Mouse (Mus musculus) heart, embryonic 14.5 days (tissue): ENCODE data around the gene Themis. TPM values are rescaled to one million over a fixed set of nuclear protein-coding genes. Genes with fewer than 3 reads are reported as not detected.
A peak's percentile ranks its signal among the peaks of the same experiment; 100 is the strongest.

Source experiments
- ATAC-seq: fragments of 200-750 bp; cut with Nextera tagmentation; 2 replicates; pipeline ENCODE4 v1.8.0; 2017; ENCODE audit warnings: low read depth, moderate TSS enrichment; ENCODE audit not compliant: insufficient number of reproducible peaks, insufficient read depth, low FRiP score
- H3K27ac ChIP-seq, 2 experiments: fragments of 200-500 bp in 1 of 2; fragments of 300-500 bp in 1 of 2; sonication (generic) in 1 of 2; replicated peaks in 1 of 2; 2 replicates each; pipeline ENCODE4 v1.5.1; 2012 to 2014; ENCODE audit warnings: low read depth in 2 of 2, low read length in 2 of 2, control low read depth in 1 of 2, mild to moderate bottlenecking in 1 of 2, mixed read lengths in 1 of 2; ENCODE audit not compliant: control insufficient read depth in 1 of 2, insufficient read depth in 1 of 2
- H3K27me3 ChIP-seq: fragments of 300-500 bp; sonication (generic); 2 replicates; pipeline ENCODE4 v1.6.1; 2014; ENCODE audit warnings: mild to moderate bottlenecking, low read length, control low read depth; ENCODE audit not compliant: control insufficient read depth, insufficient read depth
- H3K36me3 ChIP-seq: fragments of 300-500 bp; sonication (generic); 2 replicates; pipeline ENCODE4 v1.6.1; 2014; ENCODE audit warnings: mild to moderate bottlenecking, control low read depth, low read length, mixed read lengths; ENCODE audit not compliant: control insufficient read depth, insufficient read depth
- H3K4me1 ChIP-seq, 2 experiments: fragments of 200-500 bp in 1 of 2; fragments of 300-500 bp in 1 of 2; sonication (generic) in 1 of 2; 2 replicates each; pipeline ENCODE4 v1.6.1; 2012 to 2014; ENCODE audit warnings: low read length in 2 of 2, control low read depth in 1 of 2, mixed read lengths in 1 of 2; ENCODE audit not compliant: control insufficient read depth in 2 of 2, insufficient read depth in 2 of 2
- H3K4me2 ChIP-seq: fragments of 300-500 bp; sonication (generic); 2 replicates; pipeline ENCODE4 v1.6.1; 2014; ENCODE audit warnings: mild to moderate bottlenecking, low read length
- H3K4me3 ChIP-seq, 2 experiments: fragments of 200-500 bp in 1 of 2; fragments of 300-500 bp in 1 of 2; sonication (generic) in 1 of 2; 2 replicates each; pipeline ENCODE4 v1.5.1; 2012 to 2014; ENCODE audit warnings: low read length in 2 of 2, mild to moderate bottlenecking in 2 of 2, control low read depth in 1 of 2, low read depth in 1 of 2, moderate library complexity in 1 of 2; ENCODE audit not compliant: control insufficient read depth in 1 of 2, insufficient read depth in 1 of 2
- H3K9ac ChIP-seq: fragments of 300-500 bp; sonication (generic); 2 replicates; pipeline ENCODE4 v1.6.1; 2014; ENCODE audit warnings: mild to moderate bottlenecking, low read length
- H3K9me3 ChIP-seq: fragments of 300-500 bp; sonication (generic); 2 replicates; pipeline ENCODE4 v1.6.1; 2016; ENCODE audit warnings: low read length, control low read depth; ENCODE audit not compliant: control insufficient read depth
- WGBS: fragments of 180-500 bp; shearing (Covaris S2); extraction: QIAGEN DNeasy Blood & Tissue Kit; methylation state at CpG from one replicate; pipeline ENCODE4 v1.1.7; 2014; 5-methylcytosine and 5-hydroxymethylcytosine counted together
- polyA plus RNA-seq: library from polyadenylated mRNA; unstranded; fragments of >200 nt; fragmentation: Nextera tagmentation; extraction: Ambion mirVana; gene quantifications from 2 replicates; pipeline ENCODE4 v1.2.1, GENCODE M21; 2014

The Themis gene
- polyA plus RNA-seq, 1 experiment from 2014 or later, result not detected

DNA sequence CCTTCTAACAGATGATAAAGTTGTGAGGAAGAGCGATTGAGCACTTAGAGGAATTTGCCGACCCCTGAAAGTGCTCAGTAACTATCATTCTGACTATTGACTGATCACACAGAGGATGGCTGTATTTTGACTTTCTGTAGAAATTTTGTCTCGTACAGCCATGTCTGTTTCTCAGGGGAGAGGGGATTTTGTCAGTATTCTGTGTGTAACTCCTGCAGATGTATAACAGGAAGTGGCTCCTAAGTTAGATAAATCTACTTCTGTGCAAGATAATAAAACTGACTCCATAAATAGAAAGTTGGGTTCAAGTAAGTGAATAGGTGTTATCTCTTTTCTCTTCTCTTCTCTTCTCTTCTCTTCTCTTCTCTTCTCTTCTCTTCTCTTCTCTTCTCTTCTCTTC is 137.0 kb downstream of the Themis start:
- ATAC-seq, result no peak
- no peak overlapping the region for H3K4me2 ChIP-seq

DNA sequence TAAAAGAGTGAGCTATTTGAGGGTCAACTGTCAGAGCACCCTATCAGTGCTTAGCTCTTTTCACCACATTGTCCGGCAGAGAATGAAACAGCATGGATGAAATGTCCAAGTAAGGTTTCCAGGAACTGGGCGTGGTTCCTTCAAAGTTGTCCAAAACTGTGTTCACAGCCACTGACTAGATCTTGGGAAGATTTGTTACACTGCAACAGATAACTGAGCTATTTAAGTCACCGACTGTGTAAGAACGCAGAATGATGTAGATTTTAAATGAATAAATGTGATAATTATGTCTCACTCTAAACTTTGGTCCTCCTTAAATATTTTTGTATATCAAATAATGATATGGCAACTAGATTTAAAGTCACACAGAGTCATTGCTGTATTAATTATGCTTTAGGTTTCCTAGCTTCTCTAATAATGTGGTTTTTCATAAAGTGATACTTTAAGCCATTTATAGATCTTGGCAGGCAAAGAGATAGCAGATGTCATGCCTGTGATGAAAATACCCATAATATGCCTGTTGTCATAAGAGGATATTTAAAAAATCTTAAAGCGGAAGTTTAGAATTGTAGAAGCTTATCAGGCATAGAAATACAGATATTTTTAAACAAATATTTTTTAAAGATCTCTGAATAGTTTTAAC is 143.9 kb downstream of the Themis start:
- no peaks in the 10 kb centered on the region for H3K4me1 ChIP-seq
- ATAC-seq, result no peak
- WGBS, result 69% methylated on average over 5 of the region's 5 CpGs

More for the DNA sequence above, 137.0 kb downstream of the Themis start:
- Histone ChIP-seq H3K9me3 (no peaks in the 10 kb centered on the region), H3K27me3 (no peaks in the 10 kb centered on the region), H3K4me3 (no peak overlapping the region), H3K36me3 (no peaks in the 10 kb centered on the region), H3K27ac (no peak overlapping the region), H3K4me1 (no peaks in the 10 kb centered on the region), H3K9ac (no peak overlapping the region)
- WGBS, result 62% methylated on average over 3 of the region's 3 CpGs

DNA sequence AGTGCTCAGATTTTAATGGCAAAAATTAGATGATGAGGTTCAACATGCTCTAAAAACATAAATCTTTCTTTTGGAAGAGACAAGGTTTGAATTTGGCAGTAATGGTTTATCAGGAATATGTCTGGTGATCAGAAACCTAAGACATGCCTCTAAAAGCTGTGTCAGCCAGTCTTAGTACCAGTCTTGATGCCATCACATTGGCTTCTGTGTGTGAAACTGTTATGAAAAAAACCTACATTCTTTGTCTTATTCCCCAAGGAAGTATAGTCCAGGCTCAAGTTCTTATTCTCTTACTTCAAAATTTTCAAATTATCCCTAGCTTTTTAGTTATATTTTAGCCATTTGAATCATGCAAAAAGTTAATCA is 144.4 kb downstream of the Themis start:
- H3K9me3 ChIP-seq, result no peaks in the 10 kb centered on the region
- H3K36me3 ChIP-seq, result no peaks in the 10 kb centered on the region
- no peak overlapping the region for H3K27ac ChIP-seq
- ATAC-seq, result no peak
- H3K4me1 ChIP-seq, result no peaks in the 10 kb centered on the region
- no peak overlapping the region for H3K4me2 ChIP-seq
- H3K4me3 ChIP-seq, result no peak overlapping the region
- no peaks in the 10 kb centered on the region for H3K27me3 ChIP-seq
- no peak overlapping the region for H3K9ac ChIP-seq

More for the DNA sequence above, 143.9 kb downstream of the Themis start:
- no peak overlapping the region for H3K9ac ChIP-seq
- no peak overlapping the region for H3K4me2 ChIP-seq
- no peaks in the 10 kb centered on the region for H3K27me3 ChIP-seq
- H3K9me3 ChIP-seq, result no peaks in the 10 kb centered on the region
- H3K36me3 ChIP-seq, result no peaks in the 10 kb centered on the region
- H3K4me3 ChIP-seq, result no peak overlapping the region
- no peak overlapping the region for H3K27ac ChIP-seq

DNA sequence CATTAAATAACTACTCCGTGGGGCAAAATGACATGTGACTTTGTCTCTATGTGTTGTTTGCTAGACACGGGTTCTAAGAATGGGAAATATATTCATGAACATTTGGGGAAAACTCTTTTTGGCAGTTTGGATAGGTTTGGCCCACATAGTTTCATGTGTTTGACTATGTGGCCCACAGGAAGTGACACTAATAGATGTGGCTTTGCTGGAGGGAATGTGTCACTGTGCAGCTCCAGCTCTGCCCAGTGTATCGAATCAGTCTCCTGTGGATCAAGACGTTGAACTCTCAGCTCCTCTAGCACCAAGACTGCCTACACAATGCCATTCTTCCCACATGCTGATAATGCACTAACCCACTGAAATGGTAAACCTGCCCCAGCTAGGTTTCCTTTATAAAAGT is 148.0 kb downstream of the Themis start:
- no peak overlapping the region for H3K4me2 ChIP-seq
- H3K4me3 ChIP-seq, result no peak overlapping the region
- peaks cover 4% of the 10 kb centered on the region; the same call in 1 of the 2 replicates for H3K9me3 ChIP-seq
- no peaks in the 10 kb centered on the region for H3K27me3 ChIP-seq
- H3K4me1 ChIP-seq, result no peaks in the 10 kb centered on the region
- H3K9ac ChIP-seq, result no peak overlapping the region
- no peaks in the 10 kb centered on the region for H3K36me3 ChIP-seq
- H3K27ac ChIP-seq, result no peak overlapping the region
- WGBS, result 68% methylated on average over 4 of the region's 4 CpGs
- ATAC-seq, result no peak

DNA sequence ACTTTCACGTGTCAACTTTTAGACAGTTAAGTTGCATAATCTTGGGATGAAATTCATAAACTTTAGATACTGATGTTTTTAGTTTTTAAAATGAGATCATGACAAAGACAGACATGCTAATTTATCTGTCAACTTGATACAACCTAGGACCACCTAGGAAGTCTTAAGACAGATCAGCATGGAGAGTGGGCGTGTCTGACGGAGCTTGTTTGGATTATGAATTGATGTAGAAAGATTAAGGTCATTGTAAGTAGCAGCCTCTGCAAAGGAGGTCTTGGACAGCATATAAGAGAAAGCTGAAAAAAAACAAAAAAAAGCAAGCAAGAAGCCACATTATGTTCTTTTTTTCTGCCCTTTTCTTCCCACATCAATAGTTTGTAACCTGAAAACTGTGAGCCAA is 154.2 kb downstream of the Themis start:
- Histone ChIP-seq H3K27ac (no peak overlapping the region), H3K9ac (no peak overlapping the region), H3K4me2 (no peak overlapping the region), H3K4me3 (no peak overlapping the region), H3K36me3 (no peaks in the 10 kb centered on the region), H3K9me3 (peaks cover 4% of the 10 kb centered on the region; the same call in 1 of the 2 replicates), H3K27me3 (no peaks in the 10 kb centered on the region), H3K4me1 (no peaks in the 10 kb centered on the region)
- 86% methylated on average over 3 of the region's 3 CpGs for WGBS
- no peak for ATAC-seq

DNA sequence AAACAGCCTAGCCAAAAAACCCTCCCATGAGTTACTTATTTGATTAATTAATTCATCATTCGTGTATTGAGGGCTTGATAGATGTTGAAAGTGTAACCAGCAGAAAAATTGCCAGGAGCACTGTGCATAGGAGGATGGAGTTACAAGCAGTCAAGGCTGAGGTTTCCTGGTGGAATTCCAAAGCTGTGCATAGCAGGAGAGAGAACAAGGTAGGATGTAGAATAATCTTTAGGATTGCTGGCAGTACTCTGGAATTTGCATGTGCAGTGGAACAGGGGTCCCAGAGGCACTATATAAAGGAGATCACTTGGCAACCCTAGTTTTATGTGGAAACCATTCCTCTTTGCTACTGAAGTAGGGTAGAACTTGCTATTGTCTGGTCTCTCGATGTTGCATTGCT is 174.4 kb downstream of the Themis start:
- 65% methylated on average over 2 of the region's 2 CpGs for WGBS
- Histone ChIP-seq H3K4me2 (no peak overlapping the region), H3K9me3 (no peaks in the 10 kb centered on the region), H3K27ac (no peak overlapping the region), H3K9ac (no peak overlapping the region), H3K4me3 (no peak overlapping the region), H3K36me3 (no peaks in the 10 kb centered on the region), H3K27me3 (no peaks in the 10 kb centered on the region), H3K4me1 (no peaks in the 10 kb centered on the region)
- ATAC-seq, result no peak

DNA sequence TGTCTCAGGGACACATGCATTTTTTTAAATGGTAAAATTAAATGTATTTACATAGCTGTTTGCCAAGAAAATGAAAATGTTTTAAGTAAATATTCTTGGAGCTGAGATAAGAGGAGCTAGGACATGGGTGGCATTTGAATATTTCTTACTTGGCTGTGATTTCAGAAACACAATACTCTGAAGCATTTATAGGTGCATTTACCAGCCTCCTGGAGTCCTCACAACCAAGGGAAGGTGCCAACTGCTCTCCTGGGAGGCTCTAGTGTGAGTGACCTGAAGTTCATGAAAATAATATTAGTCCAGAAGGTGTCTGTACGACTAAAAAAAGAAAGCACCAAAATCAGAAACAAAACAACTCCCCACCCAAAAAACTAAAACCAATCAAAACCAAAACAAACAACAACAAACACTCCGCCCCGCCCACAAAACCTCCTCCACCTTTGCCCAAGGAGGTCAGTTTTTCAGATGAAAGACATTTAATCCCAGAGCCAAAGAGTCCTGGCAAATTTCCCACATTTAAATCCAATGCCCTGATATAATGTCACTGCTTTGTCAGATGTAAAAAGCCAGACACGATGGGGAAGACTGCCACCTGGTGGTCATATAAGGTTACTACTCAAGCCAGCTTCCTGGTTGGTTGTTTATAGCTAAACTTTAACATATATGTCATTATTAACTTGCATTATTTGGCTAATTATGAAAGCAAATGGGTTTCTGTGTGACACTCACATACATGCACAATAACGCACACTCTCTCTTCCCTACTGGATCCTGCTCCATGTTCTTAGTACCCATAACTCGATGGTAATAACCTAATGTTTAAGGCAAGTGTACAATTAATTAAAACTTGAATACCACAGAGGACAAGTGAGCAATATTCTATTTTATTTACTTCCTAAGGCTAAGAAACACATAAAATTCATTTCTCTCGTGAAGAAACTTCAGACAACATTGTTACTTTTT is 175.9 kb downstream of the Themis start:
- no peak for ATAC-seq
- Histone ChIP-seq H3K27ac (no peak overlapping the region), H3K9ac (no peak overlapping the region), H3K4me1 (no peaks in the 10 kb centered on the region), H3K4me2 (peak overlapping the region; percentile 11; the same call in 1 of the 2 replicates), H3K4me3 (no peak overlapping the region), H3K27me3 (no peaks in the 10 kb centered on the region), H3K9me3 (no peaks in the 10 kb centered on the region), H3K36me3 (no peaks in the 10 kb centered on the region)
- 24% methylated on average over 7 of the region's 7 CpGs for WGBS
